Mouse (Mus musculus) fat pad, adult 2 months (tissue): ENCODE data around the gene Sytl2.

Source experiments
- DNase-seq: peaks from one replicate; pipeline ENCODE4 v3.0.0-alpha.2; 2011; ENCODE audit warnings: low read depth, low spot score; ENCODE audit errors: extremely low read depth

Gene Sytl2

DNA sequence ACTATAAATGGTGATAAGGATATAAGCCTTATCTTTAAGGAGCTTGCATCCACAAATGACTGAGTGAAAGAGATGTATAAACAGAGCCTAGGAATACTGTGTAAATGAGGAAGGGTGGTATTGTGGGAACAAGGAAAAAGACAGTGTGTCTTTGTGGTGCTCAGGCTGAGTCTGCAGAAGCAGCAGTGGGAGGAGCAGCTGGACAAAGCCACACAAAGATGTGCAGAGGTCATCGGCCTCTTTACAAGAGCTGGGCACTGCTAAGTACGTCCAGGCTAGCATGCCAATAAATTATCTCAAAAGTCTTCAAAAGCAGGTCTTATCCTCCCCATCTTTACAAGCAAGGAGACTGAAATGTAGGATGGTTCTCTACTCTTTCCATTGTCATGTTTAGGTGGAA lies 53.9 kb downstream of the Sytl2 start:
- no peak for DNase-seq

DNA sequence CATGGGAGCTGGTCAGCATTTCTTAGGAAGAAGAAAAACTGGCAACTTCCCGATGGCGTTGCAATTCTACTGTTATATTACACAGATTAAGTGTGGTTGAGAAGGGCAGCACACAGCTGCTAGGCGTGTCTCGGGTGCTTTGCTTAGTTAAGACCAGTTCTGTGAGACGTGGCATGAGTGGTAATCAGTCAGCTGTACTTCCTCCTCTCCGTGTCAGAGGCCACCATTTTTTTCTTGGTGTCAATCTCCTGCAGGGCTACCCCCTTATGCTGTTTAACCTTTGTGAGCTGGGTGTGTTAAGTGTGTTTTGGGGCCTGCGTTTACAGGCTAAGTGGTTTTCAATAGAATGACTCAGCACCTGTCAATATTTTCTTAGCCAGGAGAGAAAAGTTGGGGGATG lies 60.7 kb downstream of the Sytl2 start:
- DNase-seq, result no peak

DNA sequence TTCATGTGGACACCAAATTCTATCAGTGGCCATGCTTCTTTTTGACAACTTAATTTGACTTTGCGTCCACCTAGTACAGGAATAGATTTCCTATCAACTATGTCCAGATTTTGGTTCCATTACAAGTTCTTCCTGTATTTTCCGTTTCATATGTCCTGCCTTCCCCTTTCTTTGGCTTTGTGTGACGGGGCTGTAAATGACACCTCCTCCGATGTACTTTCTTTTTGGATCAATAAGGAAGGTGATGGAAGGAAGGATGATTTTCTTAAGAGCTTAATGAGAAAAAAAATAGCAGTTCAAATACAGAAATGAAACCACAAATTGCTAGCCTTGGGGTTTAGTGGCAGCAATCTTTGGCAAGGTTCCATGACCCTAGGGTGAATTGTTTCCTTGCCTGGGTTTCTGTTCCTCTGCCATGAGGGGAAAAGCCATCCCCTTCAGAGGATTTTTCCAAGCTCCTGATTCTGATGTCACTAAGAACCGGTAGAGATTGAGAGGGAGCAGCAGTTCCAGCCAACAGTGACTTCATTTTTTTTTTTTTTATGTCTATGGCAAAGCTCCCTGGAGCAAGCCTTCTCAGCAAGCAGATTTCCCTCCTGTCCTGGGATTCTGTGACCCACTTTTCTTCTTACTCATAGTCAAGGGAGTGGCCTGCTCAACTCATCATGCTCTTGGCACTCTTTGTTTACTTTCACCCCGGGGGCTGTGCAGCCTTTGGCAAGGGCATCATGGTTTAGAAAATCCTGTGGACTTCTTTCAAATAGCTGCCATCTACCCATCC lies 68.2 kb downstream of the Sytl2 start:
- no peak for DNase-seq

DNA sequence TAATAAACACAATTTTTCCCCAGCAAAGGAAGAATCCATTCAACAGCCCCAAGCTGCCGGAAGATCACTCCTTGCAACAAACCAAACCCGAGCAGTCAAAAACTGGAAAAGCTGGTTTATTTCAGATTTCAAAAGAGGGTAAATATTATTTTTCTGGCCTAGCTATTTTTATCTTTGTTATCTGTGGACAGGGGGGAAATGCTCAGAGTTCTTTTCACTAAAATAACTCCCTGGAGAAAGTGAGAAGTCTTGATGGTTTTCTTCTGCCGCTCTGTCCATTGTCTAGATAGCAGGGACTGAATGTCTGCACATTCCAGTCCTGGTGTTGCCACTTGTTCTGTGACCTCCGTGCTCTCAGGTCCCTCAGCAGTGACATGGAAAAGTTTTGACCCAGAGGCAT lies 70.8 kb downstream of the Sytl2 start:
- DNase-seq, result no peak

DNA sequence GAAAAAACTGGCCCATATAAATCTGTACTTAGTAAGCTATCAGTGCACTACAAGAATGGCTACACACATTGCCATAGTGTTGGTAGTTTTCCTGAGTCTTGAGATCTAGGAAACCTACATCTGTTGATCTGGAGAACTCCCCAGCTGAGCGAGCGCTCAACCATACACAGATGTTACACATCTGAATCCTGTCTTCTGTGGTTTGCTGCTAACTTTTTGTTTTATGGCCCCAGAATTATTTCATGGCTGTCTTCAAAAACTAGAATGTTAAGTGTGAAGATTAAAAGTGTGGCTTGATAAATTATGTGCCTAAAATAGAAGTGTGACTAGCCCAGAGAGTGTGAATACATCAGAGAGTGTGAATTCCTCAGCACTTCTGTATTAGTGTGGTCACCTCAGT lies 82.4 kb downstream of the Sytl2 start:
- no peak for DNase-seq

DNA sequence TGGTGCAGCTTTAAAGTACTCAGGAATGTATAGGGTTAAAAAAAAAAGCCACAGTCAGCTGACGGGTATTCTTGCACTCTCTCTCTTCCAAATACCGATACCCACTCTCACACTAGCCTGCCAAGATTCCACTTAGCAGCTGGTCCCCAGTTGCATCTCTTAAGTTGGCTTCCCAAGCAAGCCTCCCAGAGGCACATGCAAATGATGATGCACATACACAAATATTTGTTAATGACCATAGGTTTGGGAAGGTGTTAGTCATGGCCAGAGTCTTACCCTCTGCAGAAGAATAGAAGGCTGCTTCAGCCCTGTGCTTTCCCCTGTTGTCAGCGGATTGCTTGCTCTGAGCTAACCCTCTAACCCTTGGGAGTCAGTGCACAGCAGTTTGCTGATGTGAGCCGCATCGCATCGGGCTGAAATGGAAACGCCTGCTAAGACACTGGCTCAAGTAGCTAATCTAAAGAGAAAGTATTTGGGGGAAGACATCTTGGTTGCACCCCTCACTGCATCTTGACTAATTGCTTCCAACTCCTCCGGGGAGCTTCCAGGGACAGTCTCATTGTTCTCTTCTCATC lies 84.9 kb downstream of the Sytl2 start:
- DNase-seq, result no peak

DNA sequence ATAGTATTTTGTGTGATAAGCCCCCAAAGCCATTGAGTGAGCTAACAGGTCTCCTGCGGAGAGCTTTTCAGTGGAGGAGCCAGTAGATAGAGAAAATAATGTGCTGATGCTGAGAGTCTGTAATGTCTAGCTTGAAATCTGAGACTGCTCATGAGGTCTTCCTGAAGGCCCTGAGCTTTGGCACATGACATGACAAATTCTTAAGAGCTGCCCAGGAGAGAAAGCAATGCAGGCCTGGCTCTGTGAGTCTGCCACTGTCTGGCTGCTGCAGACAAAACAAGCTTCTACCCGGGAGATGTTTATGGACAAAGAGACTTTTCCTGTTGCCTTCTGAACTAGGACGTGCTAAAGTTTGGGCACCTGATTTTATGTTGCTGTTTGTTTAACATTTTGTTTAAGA lies 87.7 kb downstream of the Sytl2 start:
- DNase-seq, result no peak

DNA sequence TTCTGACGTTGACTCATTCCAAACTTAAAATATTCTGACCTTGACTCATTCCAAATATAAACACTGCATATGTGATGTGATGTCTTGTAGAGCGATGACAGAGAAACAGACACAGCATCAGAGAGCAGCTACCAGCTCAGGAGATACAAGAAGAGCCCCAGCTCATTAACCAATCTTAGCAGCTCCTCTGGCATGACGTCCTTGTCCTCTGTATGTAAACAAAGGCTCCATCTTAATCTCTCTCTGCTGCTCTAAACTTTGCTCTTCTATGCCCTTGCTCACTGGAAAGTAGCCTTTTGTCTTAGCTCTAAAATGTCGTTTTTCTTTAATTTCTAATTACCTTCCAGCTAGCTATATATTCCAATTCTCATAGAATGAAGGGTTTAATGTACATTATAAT lies 93.0 kb downstream of the Sytl2 start:
- no peak for DNase-seq

DNA sequence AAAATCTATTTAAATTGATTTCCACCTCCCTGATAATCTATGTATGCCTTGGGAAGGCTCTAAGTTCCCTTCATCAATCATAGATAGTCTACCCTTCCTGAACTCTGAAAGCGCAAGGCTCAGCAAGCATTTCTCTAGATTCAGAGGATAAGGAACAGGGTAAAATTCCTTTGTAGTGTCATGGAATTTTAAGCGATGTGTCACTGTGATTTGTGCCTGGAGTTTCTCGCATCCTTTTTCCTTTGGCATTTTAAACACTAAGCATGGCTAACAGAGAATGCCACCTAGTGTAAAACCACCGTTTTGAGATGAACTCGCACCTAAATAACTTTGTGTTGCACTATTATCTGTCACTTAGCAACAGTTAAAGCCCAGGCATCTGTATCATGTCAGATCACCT lies 93.9 kb downstream of the Sytl2 start:
- no peak for DNase-seq

DNA sequence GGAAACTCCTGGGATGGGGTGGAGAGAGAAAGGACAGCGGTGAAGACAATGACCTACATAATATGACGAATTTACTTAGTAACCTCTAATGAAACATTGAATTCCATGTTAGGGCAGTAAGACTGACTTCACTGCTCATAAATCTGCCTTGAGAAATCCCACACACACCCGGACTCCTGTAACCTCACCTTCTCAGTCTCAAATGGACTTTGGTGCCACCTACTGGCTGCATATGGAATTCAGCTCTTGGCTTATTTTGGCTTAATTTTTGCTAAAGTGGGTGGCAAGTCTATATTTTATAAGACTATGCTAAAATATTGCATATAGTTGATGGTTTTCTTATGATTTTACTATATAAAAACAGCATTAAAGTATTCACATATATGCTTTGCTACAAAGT lies 107.9 kb downstream of the Sytl2 start:
- DNase-seq, result no peak

DNA sequence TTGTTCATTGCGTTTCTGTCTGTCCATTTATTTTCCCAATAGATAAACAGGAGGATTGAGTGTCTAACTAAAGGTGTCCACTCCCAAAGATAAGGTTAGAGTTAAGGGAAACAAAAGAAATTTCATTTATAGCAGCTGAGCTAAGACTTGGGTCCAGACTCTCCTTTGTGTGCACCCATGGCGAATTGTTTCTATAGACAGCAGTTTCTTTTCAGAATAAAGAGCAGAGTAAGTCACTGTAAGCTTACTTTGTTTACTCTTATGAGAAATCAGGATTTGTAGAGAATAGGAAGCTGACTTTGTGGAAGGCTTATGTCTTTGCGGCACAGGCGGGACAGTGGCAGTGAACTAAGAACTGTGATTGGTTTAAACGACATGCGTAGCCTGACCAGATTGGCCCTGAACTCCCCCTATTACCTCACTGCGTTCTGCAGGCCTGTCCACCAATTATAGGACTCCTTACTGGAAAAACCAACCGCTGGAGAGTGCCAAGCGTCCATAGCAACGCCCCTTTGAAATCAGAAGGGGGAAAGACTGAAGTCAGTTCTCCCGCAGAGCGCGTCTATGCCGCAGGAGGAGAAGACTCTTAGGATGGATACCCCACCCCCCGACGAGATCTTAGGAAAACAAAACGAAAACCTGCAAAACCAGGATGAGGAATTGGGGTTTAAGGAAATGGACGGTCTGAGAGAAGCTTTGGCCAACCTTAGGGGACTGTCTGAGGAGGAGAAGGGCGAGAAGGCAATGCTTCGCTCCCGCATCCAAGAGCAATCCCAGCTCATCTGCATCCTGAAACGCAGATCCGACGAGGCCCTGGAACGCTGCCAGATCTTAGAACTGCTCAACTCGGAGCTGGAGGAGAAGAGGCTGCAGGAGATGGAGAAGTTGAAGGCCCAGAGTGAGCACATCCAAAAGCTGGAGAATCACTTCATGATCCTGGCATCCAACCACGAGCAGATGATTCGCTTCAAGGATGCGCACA lies 124.3 kb downstream of the Sytl2 start, which contains the start of gene Ccdc89:
TSS of gene Ccdc89 (plus strand) at position 558 of the 982 bp plus-strand sequence.
- DNase-seq, result peak; percentile 42

DNA sequence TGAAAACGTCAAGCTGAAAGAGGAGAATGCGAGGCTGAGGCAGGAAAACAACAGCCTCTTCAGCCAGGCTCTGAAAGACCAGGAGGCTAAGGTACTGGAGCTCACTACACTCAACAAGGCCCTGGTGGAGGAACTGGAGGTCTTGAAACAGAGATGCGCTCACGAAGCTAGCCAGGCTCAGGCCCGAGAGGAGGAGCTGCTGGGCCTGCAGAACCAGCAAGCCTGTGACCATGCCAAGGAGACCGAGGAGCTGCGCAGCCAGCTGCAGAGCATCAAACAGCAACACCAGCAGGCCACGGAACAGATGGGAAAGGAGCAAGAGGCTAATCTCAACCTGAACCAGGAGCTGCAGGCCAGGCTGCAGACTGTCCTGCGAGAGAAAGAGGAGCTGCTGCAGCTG lies 125.0 kb downstream of the Sytl2 start:
- no peak for DNase-seq

DNA sequence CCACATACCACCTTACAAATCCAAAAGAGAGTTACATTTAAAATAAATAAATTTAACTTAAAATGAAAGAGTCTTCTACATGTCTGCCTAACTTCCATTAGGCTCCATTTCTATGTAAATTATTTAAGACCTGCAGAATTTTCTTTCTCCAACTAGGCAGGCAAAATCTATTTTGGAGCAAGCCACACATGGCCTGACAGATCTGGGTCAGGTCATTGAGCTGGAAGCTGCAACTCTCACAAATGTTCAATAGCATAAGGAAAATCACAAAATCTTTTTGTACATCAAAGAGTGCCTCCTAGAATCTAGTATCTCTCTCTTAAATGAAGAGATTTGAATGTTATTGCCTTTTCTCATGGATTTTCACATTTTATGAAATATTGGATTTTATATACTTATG lies 130.2 kb downstream of the Sytl2 start:
- DNase-seq, result no peak

DNA sequence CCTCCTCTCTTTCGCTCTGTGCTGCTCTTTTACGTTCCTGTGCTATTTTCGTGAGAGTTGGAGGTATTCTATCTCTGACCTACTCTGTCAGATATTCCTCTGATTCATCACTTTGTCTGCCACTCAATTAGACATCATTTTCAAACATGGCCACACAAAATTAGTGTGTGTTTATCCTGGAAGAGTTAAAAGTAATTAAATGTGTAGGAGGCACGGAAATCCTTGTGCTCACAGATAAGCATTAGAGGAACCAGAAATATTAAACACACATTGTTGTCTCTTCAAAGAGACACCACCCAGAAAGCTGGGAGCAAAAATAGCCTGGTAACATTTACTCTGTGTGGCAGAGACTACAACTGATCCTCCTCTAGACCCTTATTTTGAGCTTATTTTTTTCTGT lies 138.0 kb downstream of the Sytl2 start:
- no peak for DNase-seq

DNA sequence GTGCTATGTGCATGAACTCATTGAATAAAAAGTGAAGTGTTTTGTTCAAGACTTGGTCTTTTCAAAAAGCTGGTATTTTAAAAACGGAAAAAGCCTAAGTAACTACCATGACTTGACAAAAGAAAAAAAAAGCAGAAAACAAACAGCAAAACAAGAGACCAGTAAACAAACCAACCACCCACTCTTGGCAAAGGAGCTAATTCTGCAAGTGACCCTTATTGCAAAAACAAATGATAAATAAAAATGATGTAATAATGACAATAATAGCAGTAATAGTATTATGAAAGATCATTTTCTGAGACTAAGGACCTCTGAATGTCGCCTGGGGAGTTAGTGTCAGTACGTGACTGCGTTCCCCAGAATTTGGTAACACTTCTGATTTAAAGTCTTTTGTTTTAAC lies 140.0 kb downstream of the Sytl2 start:
- no peak for DNase-seq

DNA sequence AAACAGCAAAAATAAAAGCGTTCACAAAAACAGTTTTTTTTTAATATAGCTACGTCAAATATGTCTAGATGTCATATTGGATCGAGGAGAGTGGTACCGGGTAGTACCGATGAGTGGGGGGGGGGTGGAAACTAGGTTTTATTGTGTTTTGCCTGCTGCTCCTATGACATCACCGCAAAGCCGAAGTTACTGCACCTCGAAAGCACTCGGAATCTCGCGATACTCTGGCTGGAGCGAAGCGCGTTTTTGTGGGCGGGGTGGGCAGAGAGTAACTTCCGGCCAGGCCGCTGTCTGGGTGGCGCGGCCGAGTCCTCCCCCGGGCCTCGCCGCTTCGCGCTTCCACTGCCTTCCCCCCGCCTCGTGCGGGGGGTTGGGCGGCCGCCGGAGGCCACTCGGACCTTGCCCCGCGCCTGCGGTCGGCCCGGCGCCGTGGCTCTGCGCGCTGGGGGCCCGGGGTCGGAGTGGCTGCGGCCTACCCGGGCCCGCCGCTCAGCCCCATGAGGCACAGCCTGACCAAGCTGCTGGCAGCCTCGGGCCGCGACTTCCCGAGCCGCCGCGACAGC lies 140.5 kb downstream of the Sytl2 start, which contains the start of gene Crebzf:
TSS of gene Crebzf (plus strand) at position 212 of the 563 bp plus-strand sequence.
- DNase-seq, result peak; percentile 54

DNA sequence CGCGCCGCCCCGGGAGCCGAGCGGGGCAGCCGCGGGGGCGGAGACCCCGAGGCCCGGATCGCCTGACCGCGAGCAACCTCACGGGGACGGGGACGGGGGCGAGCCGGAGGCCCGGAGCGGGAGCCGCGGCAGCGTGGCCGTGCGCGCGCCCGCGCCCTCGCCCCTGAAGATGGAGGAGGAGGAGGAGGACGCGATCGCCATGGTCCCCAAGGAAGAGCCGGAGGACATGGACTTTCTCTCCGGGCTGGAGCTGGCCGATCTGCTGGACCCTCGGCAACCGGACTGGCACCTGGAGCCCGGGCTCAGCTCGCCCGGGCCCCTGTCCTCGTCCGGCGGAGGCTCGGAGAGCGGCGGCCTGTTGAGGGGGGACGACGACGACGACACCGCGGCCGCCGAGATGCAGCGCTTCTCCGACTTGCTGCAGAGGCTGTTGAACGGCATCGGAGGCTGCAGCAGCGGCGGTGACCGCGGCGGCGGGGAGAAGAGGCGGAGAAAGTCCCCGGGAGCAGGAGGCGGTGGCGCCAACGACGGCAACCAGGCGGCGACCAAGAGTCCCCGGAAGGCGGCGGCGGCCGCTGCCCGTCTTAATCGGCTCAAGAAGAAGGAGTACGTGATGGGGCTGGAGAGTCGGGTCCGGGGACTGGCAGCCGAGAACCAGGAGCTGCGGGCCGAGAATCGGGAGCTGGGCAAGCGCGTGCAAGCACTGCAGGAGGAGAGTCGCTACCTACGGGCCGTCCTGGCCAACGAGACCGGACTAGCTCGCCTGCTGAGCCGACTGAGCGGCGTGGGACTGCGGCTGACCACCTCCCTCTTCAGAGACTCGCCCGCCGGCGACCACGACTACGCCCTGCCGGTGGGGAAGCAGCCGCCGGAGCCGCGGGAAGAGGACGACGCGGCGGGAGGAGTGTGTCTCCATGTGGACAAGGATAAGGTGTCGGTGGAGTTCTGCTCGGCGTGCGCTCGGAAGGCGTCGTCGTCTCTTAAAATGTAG lies 141.3 kb downstream of the Sytl2 start:
- DNase-seq, result no peak

DNA sequence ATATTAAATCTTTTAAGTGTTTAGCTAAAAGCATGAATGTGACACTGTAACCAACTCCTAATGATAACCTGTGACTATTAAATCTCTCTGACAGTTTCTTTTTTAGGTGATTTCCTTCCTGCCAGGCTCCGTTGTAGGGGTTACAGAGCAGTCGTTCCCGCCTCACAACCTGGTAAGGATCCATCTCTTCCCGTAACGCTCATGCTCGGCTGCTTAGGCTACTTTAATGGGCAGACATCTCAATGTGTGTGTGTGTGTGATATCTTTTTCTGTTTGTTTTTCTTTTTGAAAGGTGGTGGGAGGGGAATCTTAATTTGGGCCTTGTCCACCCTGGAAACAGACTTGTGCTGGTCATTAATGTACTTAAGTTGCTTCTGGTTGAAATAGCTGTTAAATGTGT lies 142.2 kb downstream of the Sytl2 start:
- DNase-seq, result no peak

DNA sequence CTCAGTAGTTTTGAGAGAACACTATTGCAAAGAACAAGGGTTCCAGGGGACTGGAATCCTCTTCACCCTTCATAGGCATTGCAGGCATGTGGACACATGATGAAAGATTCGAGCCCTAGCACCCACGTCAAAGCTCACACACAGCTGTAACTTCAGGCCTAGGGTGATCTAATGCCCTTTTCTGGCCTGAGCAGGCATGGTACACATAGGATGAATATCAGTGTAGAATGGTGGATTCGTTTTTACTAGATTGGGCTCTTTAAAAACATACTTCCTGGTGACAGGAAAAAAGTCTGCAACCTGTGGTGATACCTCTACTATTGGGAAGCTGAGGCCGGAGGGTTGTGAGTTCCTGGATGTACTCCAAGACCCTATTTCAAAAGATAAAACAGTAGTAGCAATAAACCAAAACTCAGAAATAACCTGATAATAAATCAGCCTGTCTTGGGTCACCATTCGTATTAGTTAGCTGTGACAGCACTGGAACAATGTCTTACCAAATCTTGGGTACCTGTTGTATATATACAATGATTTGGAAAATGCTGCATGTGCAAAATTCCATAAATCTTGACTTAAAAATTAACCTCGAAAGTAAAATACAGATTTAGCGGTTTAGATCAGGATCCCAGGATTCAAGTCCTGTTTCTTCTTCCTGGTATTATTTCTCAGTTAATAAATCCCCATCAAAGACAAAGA lies 154.2 kb downstream of the Sytl2 start:
- no peak for DNase-seq
